Mouse (Mus musculus) heart, adult 8-10 months (tissue): ENCODE results near the gene Gm10772. TPM values are rescaled to one million over a fixed set of nuclear protein-coding genes. Genes with fewer than 3 reads are reported as not detected.
"Not testable (repeated sequence)": the region's sequence is repeated elsewhere in the genome, so short reads cannot be mapped to it uniquely, and the experiment has no call there.

ENCODE experiments used
- DNase-seq: peaks from one replicate; pipeline ENCODE4 v3.0.0; 2022; ENCODE audit warnings: low spot score
- total RNA-seq, 4 experiments: library from RNA; stranded (reverse); gene quantifications; 2 replicates each; pipeline ENCODE4 v1.2.4; 2022

The Gm10772 gene
- not detected for total RNA-seq

DNA sequence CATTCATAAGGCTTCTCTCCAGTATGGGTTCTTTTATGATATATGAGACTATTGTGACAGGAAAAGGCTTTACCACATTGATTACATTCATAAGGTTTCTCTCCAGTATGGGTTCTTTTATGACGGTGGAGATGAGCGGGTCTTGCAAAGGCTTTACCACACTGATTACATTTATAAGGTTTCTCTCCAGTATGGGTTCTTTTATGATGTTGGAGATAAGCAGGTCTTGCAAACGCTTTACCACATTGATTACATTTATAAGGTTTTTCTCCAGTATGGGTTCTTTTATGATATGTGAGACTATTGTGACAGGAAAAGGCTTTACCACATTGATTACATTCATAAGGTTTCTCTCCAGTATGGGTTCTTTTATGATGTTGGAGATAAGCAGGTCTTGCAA is at the start of gene Gm10772:
Gene Gm10772 (minus strand): TSS at position 101 of the 400 bp plus-strand sequence.
- DNase-seq, result not testable (repeated sequence)

DNA sequence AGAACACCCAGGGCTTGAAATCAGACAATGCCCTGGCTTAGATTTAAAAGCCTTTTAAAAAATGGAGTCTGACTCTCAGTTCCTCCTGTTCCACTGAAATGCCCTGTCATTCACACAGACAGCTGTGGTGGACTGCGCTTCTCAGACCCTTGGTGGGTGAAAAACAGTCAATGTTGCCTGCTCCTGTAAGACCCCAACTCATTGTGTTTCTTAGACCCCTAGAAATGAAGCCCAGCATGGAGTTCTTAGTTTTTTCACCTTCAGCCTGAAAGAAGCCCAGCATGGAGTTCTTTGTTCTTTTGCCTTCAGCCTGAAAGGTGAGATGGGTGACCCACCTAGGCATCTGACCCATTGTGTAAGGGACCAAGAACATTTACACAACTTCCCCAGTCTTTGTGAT is 36.5 kb upstream of the Gm10772 start:
- DNase-seq, result not testable (repeated sequence)

DNA sequence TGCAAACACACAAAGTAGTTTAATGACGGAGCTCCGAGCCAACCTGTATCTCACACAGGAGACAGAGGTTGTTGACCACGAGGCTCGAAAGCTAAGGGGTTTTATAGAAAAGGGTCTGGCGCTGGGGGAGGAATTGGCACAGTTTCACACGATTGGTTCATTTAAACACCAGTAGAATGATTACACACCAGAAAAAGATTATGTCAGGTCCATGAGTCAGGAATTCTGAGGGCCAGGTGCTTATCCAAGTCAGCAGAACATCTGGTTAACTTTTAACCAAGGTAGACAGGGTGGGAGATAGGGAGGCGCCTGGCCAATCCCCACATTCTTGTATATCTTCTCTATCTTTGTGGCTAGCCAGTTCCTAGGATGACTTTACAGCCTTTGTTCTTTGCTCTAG is 35.8 kb upstream of the Gm10772 start:
- not testable (repeated sequence) for DNase-seq

DNA sequence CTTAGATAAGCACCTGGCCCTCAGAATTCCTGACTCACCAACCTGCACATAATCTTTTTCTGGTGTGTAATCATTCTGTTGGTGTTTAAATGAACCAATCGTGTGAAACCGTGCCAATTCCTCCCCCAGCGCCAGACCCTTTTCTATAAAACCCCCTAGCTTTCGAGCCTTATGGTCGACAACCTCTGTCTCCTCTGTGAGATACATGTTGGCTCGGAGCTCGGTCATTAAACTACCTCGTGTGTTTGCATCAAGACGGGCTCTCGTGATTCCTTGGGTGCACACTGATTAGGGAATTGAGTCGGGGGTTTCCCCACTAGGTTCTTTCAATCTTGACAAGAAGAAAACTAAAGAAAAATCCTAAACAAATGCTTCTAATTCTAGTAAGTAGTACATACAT is 13.0 kb downstream of the Gm10772 start:
- no peak for DNase-seq

DNA sequence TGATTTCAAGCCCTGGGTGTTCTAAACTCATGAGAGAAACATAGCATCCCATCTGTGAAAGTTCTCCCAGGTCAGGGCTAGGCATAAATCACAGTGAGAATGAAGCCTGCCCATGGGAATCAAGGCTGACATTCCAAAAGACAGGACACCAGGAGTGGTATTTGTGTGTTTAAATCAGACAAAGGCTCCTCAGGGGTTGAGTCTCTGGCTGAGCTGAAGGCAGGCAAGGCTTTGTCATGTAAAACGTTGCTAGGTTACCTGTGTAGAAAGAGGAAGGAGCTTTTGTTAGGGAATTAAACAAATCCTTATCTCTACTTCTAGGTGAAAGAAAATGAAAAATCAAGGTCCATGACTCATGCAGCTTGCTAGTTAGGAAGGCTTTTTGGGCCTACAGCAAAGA is 13.6 kb downstream of the Gm10772 start:
- not testable (repeated sequence) for DNase-seq

DNA sequence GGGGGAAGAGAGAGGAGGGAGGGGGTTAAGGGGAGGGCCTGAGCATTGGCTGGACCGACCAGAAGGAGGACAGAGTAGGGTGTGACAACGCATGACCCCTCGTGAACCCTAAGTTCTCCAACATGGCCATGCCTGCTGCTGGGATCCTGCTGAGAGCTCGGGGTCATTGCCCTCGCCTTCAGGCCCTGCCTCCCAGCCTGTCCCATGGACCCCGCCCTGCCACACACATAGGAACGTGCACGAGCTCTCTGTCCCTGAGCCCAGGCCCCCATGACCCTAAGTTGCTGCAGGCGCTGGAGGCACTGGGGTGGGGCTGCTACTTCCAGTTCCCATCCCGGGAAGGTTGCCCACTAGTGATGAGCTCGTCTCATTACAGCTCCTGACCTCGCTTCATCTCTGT is 48.2 kb downstream of the Gm10772 start:
- not testable (repeated sequence) for DNase-seq

Other genes with a start within 250 kb of the Gm10772 start
- gene Gm10324, start 108.0 kb downstream of the Gm10772 start, total RNA-seq, result not detected
- gene 2410141K09Rik, start 213.5 kb upstream of the Gm10772 start, total RNA-seq, result not detected